Mouse (Mus musculus): Measurements from ENCODE around the gene Tmem167. TPM values are rescaled to one million over a fixed set of nuclear protein-coding genes. Genes with fewer than 3 reads are reported as not detected.

The Tmem167 gene
- polyA plus RNA-seq, 1 experiment from 2014 or later = 9.3 TPM

DNA sequence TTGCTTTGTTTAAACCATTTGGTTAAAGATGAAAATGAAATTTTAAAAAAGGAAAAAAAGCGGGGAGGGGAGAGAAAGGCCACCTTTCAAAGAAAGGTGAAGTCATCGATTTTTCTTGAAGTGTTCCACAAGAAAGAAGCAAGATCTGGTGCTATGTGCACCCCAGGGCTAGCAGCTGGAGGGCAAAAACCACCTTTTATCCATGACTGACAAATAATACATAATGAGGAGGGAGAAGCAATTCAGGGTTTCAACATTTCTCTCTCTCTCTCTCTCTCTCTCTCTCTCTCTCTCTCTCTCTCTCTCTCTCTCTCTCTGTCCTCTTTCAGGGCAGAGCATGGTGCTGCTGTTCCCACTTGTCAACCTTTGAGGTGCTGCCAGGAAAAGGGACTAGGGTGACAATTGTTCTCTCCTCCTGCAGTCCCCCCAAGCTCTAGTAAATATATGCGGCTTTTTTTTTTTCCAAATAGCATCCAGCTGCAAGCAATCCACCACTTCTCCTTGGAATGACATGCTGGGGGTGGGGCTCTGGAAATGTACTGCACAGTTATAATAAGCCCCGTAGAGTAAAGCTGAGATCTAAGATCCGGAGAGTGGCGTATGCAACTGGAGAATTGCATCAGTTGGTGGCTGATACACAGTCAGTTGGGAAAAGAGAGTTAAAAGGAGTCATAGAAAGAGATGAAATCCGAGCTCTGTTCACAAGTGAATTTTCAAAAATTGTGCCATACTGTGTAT is 63.8 kb downstream of the Tmem167 start:
- Histone ChIP-seq H3K79me2 (ENCODE audit: inconsistent target) (no peaks in the 10 kb centered on the region), H3K36me3 (ENCODE audit: inconsistent target) (no peaks in the 10 kb centered on the region), H3K4me3 (ENCODE audit: inconsistent target) (no peak overlapping the region), H3K27ac (no peak overlapping the region)
- WGBS (ENCODE audit: missing documents) = 85% methylated on average over 7 of the region's 7 CpGs

- H3K36me3 ChIP-seq (ENCODE audit: inconsistent target) = no peaks in the 10 kb centered on the region
- WGBS (ENCODE audit: missing documents) = 100% methylated on average over 1 of the region's 2 CpGs
- no peaks in the 10 kb centered on the region for H3K79me2 ChIP-seq (ENCODE audit: inconsistent target)
- H3K27ac ChIP-seq = no peak overlapping the region
- H3K4me3 ChIP-seq (ENCODE audit: inconsistent target) = no peak overlapping the region
These were observed 75.2 kb downstream of the Tmem167 start for GRCm38 (mm10) chr13:90164147-90164546.

GRCm38 (mm10) chr13:90167044-90167443 is 78.1 kb downstream of the Tmem167 start:
- H3K4me3 ChIP-seq (ENCODE audit: inconsistent target) = no peak overlapping the region
- no peak overlapping the region for H3K27ac ChIP-seq
- H3K36me3 ChIP-seq (ENCODE audit: inconsistent target) = no peaks in the 10 kb centered on the region
- no peaks in the 10 kb centered on the region for H3K79me2 ChIP-seq (ENCODE audit: inconsistent target)
- 61% methylated on average over 3 of the region's 3 CpGs for WGBS (ENCODE audit: missing documents)

DNA sequence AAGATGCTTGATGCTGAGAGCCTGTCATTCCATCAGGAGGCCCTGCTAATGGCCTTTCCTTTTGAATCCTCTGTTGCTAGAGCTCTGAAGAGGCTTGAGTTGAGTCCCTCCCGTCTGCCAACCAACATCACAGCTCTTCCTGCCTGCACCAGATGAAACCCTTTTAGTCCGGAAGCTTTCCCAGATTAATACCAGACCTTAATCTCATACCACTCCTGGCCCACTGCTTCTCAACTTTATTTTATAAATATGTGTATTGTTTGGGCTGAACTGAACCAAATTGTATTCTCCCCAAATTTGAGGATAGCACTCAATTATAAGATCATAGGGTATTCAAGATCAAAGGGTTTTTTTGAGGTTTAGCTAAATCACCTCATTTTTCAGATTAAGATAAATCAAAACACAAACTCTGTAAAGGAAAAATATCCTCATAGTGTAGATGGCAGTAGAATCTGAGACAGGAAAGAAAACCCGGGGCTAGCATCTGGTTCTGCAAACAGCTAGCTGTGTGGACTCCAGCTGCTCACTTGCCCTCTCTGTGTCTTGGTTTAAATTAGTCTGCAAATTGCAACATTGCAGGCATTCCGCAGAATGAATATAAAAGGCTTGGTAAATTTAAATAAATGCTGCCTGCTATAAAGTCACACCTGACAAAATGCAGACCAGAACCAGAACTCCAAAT is 81.3 kb downstream of the Tmem167 start:
- no peaks in the 10 kb centered on the region for H3K36me3 ChIP-seq (ENCODE audit: inconsistent target)
- WGBS (ENCODE audit: missing documents) = 69% methylated on average over 4 of the region's 4 CpGs
- H3K27ac ChIP-seq = no peak overlapping the region
- no peak overlapping the region for H3K4me3 ChIP-seq (ENCODE audit: inconsistent target)
- no peaks in the 10 kb centered on the region for H3K79me2 ChIP-seq (ENCODE audit: inconsistent target)

- Histone ChIP-seq H3K27ac (no peak overlapping the region), H3K36me3 (ENCODE audit: inconsistent target) (no peaks in the 10 kb centered on the region), H3K79me2 (ENCODE audit: inconsistent target) (no peaks in the 10 kb centered on the region), H3K4me3 (ENCODE audit: inconsistent target) (no peak overlapping the region)
- WGBS (ENCODE audit: missing documents) = 15% methylated on average over 2 of the region's 2 CpGs
These were observed 81.9 kb downstream of the Tmem167 start for GRCm38 (mm10) chr13:90170782-90171179.

GRCm38 (mm10) chr13:90171390-90171789 is 82.5 kb downstream of the Tmem167 start:
- no peaks in the 10 kb centered on the region for H3K36me3 ChIP-seq (ENCODE audit: inconsistent target)

GRCm38 (mm10) chr13:90175662-90176061 is 86.7 kb downstream of the Tmem167 start:
- 64% methylated on average over 2 of the region's 2 CpGs for WGBS (ENCODE audit: missing documents)
- H3K79me2 ChIP-seq (ENCODE audit: inconsistent target) = no peaks in the 10 kb centered on the region
- H3K27ac ChIP-seq = no peak overlapping the region
- H3K4me3 ChIP-seq (ENCODE audit: inconsistent target) = no peak overlapping the region
- H3K36me3 ChIP-seq (ENCODE audit: inconsistent target) = no peaks in the 10 kb centered on the region

More at GRCm38 (mm10) chr13:90171390-90171789, 82.5 kb downstream of the Tmem167 start:
- H3K27ac ChIP-seq = no peak overlapping the region
- H3K79me2 ChIP-seq (ENCODE audit: inconsistent target) = no peaks in the 10 kb centered on the region
- no peak overlapping the region for H3K4me3 ChIP-seq (ENCODE audit: inconsistent target)

GRCm38 (mm10) chr13:90182262-90182661 is 93.3 kb downstream of the Tmem167 start:
- no peak overlapping the region for H3K27ac ChIP-seq
- H3K36me3 ChIP-seq (ENCODE audit: inconsistent target) = no peaks in the 10 kb centered on the region
- no peak overlapping the region for H3K4me3 ChIP-seq (ENCODE audit: inconsistent target)
- H3K79me2 ChIP-seq (ENCODE audit: inconsistent target) = no peaks in the 10 kb centered on the region

GRCm38 (mm10) chr13:90183536-90183935 is 94.6 kb downstream of the Tmem167 start:
- 43% methylated on average over 6 of the region's 7 CpGs for WGBS (ENCODE audit: missing documents)
- no peaks in the 10 kb centered on the region for H3K36me3 ChIP-seq (ENCODE audit: inconsistent target)

GRCm38 (mm10) chr13:90186694-90187093 is 97.8 kb downstream of the Tmem167 start:
- no peaks in the 10 kb centered on the region for H3K79me2 ChIP-seq (ENCODE audit: inconsistent target)
- H3K36me3 ChIP-seq (ENCODE audit: inconsistent target) = no peaks in the 10 kb centered on the region
- 88% methylated on average over 2 of the region's 2 CpGs for whole genome bisulfite sequencing (ENCODE audit: missing documents)
- H3K4me3 ChIP-seq (ENCODE audit: inconsistent target) = no peak overlapping the region
- H3K27ac ChIP-seq = no peak overlapping the region

More at GRCm38 (mm10) chr13:90183536-90183935, 94.6 kb downstream of the Tmem167 start:
- H3K79me2 ChIP-seq (ENCODE audit: inconsistent target) = no peaks in the 10 kb centered on the region
- H3K4me3 ChIP-seq (ENCODE audit: inconsistent target) = no peak overlapping the region
- no peak overlapping the region for H3K27ac ChIP-seq

DNA sequence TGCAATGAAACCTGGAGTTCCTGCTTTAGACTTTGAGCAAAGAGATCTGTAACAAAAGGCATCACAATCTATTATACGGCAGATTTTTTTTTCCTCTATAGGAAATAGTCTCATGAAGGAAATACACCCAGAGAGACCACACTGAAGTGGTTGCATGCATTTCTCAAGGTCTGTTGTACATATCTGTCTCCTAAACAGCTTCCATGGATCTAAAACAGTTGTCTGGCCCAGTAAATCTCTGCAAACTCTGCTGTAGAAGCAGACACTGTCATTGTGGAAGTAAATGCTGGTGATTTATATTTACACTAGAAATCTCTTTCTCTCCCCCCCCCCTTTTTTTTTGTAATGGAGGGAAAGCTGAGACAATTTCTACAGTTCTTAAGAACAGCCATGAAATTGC is 99.1 kb downstream of the Tmem167 start:
- Histone ChIP-seq H3K36me3 (ENCODE audit: inconsistent target) (no peaks in the 10 kb centered on the region), H3K79me2 (ENCODE audit: inconsistent target) (no peaks in the 10 kb centered on the region), H3K27ac (no peak overlapping the region), H3K4me3 (ENCODE audit: inconsistent target) (no peak overlapping the region)
- WGBS (ENCODE audit: missing documents) = 90% methylated on average over 1 of the region's 1 CpGs

- WGBS (ENCODE audit: missing documents) = 92% methylated on average over 6 of the region's 6 CpGs
- Histone ChIP-seq H3K4me3 (ENCODE audit: inconsistent target) (no peak overlapping the region), H3K27ac (no peak overlapping the region), H3K36me3 (ENCODE audit: inconsistent target) (no peaks in the 10 kb centered on the region), H3K79me2 (ENCODE audit: inconsistent target) (no peaks in the 10 kb centered on the region)
These were observed 102.9 kb downstream of the Tmem167 start for GRCm38 (mm10) chr13:90191794-90192193.

Other genes starting within 250 kb of the Tmem167 start
- 13.3 to 22.3 TPM (median 21.4 TPM) in 3 replicates for gene Xrcc4, start 485 bp downstream of the Tmem167 start, polyA plus RNA-seq (2018)